Mouse (Mus musculus) heart, adult 8-10 months (tissue): Measurements from ENCODE around the gene Clstn1. TPM values are rescaled to one million over a fixed set of nuclear protein-coding genes. Genes with fewer than 3 reads are reported as not detected.

Experiments used
- DNase-seq: peaks from one replicate; pipeline ENCODE4 v3.0.0; 2022; ENCODE audit warnings: low spot score
- total RNA-seq, 4 experiments: library from RNA; stranded (reverse); gene quantifications; 2 replicates each; pipeline ENCODE4 v1.2.4; 2022

The Clstn1 gene
- total RNA-seq, 4 experiments from 2014 or later: 85.3 to 96.5 (median 94.1) TPM

DNA sequence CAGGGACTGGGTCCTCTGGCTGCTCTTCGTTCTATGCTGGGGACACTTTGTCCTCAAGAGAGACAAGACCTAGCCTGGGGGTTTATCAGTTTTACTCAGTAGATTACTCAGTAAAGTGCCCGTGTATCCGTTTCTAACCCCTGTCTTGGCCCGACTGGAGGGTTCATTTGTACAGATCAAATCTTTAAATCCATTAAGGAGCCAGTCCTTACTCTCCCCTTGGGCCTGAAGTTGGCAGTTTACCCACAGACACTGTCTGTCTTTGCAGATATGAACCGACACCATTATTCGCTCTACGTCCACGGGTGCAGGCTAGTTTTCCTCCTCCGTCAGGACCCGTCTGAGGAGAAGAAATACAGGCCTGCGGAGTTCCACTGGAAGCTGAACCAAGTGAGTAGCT, 48.7 kb downstream of the Clstn1 start:
- no peak for DNase-seq

- DNase-seq: no peak
Measured at GRCm38 (mm10) chr4:149635915-149636415, 49.7 kb downstream of the Clstn1 start.

DNA sequence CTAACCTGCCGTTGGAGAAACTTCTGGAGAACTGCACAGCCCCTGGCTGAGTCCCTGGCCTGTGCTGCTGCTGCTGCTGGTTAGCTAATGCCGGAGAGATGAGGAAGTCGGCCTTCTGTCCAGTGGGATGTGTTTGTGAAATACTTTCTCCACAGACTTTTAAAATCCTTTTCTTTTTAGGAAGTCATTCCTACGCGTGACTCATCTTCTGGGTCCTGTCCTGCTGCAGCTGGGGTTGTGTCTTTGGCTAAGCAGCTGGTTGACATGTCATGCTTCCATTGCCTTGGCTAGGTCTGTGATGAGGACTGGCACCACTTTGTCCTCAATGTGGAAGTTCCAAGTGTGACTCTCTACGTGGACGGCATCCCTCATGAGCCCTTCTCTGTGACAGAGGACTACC, 51.7 kb downstream of the Clstn1 start:
- DNase-seq: peak; percentile 30

- no peak for DNase-seq
Measured at GRCm38 (mm10) chr4:149640831-149641230, 54.6 kb downstream of the Clstn1 start.

GRCm38 (mm10) chr4:149641400-149641799, 55.1 kb downstream of the Clstn1 start:
- DNase-seq: no peak

- no peak for DNase-seq
Measured at GRCm38 (mm10) chr4:149641956-149642355, 55.7 kb downstream of the Clstn1 start.

DNA sequence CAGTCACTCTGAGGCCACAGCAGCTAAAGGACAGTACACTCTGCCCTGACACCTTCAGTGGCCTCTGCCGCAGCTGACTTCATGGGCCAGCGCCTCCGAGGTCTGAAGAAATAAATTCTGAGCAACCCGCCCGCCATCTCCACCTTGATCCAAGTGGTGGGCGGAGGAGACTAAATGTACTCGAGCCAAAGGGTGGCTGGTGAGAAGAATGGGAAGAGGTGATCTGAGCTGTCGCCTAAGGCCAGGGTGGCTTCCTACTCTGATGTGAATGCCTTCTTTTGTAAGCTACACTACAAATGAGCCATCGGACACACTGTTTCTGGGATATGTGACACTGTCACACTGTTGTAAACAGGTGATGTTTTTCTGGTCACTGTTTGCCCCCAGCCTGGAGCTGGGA, 59.5 kb downstream of the Clstn1 start:
- no peak for DNase-seq

GRCm38 (mm10) chr4:149648031-149648805, 62.0 kb downstream of the Clstn1 start:
- DNase-seq: no peak

GRCm38 (mm10) chr4:149650493-149651193, 64.4 kb downstream of the Clstn1 start:
- DNase-seq: peak; percentile 72

- DNase-seq: no peak
Measured at GRCm38 (mm10) chr4:149654232-149654631, 68.0 kb downstream of the Clstn1 start.

- DNase-seq: no peak
Measured at GRCm38 (mm10) chr4:149657858-149658416, 71.7 kb downstream of the Clstn1 start.

DNA sequence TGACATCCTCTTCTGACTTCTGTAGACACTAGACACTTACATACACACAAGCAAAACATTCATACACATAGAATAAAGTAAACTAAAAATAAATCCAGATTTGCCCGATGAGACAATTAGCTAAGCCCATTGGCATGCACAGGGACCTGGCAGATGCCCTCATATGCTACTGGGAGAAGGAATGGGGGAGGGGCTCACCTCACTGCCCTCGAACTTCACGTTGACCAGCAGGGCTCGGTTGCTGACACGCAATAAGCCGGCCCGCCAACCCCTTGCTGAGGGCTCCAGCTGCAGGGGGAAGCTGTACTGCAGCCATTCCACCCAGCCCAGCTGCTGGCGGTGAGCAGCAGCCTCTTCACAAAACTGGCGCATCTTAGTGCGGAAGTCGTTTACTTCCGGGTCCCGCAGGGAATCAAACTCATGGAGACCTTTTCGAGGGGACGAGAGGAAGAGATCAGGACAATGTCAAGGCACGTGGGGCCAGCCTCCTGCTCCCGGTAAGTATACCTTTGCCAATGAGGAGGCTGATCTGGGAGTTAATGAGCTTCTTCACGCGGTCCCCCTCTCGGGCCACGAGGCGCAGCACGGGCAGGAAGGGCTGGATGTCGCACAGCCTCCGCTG, 73.3 kb downstream of the Clstn1 start:
- no peak for DNase-seq

GRCm38 (mm10) chr4:149660598-149660997, 74.3 kb downstream of the Clstn1 start:
- DNase-seq: no peak

DNA sequence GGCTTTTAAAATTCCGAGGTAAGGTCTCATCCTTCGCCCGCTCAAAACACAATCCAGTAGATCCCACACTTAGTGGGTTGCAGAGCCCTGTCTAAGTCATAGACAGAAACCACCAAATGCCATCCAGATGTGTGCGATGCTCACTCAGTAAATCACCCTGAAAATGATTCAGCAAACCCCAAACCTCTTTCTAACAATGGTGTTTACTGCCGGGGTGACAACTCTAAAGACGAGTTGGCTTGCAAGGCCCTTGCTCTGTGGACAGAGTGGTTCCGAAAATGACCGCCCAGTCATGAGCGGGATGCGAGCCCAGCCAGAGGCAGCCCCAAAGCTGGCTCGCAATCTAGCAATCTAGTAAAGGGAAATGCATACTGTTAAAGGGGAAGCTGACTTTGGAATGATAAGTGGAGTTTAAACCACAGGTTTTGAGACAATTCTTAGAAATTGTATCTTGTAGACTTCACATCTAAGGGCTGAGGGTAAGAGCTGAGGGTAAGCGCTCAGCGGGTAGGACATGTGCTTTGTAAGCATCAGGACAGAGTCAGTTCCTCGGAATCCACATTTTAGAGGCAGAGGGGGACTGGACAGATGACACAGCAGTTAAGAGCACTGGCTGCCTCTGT, 75.8 kb downstream of the Clstn1 start:
- no peak for DNase-seq

GRCm38 (mm10) chr4:149663849-149664503, 77.7 kb downstream of the Clstn1 start:
- no peak for DNase-seq

DNA sequence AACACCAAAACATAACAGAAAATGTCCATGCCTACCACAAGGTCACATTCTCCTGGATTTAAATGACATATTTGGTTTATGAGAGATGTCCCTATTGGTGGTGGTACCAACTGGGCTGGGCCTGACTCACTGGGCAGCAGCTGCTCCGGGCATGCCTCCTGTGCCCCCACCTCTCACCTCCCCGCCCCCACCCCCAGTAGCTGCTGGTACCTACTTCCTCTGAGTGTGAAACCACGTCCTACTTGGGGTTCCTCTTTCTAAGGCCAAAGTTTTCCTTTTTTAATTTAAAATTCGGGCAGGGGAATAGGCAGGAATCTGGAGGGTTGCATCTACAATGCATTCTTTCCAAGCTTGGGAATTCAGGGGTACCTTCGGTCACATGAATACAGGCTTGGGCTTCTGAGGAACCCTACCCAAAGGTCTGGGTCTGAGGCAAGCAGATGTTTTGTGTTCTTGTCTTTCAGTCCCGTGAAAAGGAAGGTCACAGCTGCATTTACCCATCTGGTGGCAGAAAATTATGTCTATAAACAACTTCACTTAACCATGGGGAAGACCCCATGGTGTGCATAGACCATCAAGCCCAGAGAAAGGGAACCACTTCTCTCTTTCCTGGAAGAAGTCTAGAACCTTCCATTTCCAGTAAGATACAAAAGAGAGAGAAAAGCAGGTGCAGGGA, 78.9 kb downstream of the Clstn1 start:
- DNase-seq: no peak

GRCm38 (mm10) chr4:149665692-149666090, 79.4 kb downstream of the Clstn1 start:
- no peak for DNase-seq

DNA sequence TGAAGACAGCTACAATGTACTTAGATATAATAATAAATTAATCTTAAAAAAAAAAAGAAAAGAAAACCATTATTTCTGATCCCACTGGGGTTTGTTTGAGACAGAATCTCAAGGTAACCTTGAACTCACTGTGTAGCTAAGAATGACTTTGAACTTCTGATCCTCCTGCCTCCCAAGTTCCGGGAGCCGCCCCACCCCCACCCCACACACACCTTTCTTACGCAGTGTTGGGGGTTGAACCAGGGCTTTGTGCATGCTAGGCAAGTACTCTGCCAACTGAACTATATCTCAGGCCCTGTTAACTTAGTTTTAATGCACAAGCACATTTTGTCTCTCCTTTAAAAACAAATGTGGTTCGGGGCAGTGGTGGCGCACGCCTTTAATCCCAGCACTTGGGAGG, 84.9 kb downstream of the Clstn1 start:
- DNase-seq: no peak

DNA sequence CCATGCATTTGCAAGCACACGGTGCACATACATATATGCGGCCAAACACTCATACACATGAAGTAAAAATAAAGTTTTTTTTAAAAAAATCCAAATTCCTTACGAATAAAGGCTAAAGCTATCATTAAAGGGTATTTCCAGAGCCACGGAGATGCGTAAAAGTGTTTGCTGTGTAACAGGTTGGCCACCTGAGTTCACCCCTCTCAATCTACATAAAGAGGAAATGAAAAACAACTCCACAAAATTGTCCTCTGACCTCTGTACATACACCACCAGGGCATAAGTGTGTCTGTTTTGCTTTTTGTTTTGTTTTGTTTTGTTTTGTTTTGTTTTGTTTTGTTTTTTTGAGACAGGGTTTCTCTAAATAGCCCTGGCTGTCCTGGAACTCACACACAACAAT, 86.5 kb downstream of the Clstn1 start:
- no peak for DNase-seq

DNA sequence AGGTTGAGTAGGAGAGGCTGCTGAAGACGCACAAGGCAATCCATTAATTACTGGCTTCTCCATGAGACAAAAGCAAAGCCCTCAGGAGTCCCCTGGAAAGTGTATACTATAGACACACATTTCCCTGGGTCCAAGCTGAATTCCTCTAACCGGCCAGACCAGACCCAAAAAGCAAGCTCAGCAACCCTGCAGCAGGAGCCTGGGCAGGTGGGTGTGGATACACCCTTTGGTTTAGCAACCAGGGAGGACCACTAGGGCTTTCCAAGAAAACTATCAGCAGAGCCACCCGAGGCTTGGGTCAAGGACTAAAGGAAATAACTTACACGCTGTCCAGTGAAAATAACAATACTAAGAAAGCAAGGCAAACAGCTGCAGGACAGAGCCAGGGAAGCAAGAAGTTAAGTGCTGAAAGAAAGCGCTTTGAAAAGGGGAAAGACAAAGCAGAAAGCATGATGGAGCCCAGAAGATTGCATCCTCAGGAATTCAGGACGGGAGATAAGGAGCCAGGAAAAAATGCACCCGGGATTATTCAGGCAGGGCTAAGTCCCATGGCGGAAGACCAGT, 88.6 kb downstream of the Clstn1 start:
- DNase-seq: no peak
